Mouse (Mus musculus) A20 (cell line): Measurements from ENCODE around the gene Ebf3.

Experiments
- DNase-seq: peaks from one replicate; pipeline ENCODE4 v3.0.0-alpha.2; 2011; ENCODE audit warnings: low read depth, low spot score

Ebf3 gene

DNA sequence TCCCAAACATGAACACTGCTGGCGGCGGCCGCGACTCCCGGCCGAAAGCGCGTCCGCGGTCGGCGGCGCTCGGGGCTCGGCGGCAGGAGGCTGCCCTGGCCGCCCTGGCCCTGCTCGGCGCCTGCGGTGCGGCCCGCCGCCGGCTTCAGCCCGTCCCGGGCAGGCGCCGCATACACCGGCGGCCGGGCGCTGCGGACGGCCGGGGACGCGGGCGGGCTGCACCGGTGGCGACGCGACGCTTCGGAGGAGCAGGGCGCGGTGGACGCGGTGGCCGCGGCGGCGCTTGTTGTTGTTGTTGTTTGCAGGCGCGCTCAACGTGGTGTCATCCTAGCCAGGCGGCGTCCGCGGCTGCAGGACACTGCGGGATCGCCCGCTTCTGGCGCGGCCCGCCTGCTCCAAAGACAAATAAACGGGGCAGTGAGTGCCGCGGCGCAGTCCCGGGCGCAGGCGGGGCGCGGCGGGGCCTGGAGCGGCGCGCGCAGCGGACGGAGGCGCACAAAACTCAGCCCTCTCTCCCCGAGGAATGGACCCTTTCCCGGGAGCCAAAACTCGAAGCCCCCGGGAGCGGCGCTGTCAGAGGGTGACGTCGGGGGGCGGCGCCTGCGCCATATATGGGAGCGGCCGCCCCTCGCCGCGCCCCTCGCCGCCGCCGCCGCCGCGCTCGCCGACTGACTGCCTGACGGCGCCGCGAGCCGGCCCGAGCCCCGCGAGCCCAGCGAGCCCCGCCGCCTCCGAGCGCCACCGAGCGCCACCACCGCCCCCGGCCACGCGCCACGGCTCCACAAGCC lies at the start of gene Ebf3:
TSS of gene Ebf3 (minus strand) at position 542 of the 788 bp plus-strand sequence.
- DNase-seq = no peak

DNA sequence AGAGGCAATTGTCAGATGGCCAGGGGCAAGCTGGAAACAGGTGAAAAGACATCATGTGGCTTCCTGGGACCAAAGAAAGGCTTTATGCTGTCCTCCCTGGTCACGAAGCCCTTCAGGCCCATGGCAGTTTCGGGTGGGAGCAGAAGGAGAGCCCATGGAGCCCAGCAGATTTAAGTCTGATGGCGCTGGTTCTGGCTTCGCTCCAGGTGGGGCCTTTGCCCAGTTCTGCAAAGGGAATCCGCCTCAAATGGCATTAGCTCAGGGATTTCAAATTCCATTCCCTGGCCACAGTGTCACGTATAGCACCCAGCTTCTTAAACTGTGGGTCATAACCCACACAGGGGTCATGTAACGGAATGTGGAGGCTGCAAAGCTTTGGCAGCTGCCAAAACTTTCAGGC lies 32.6 kb upstream of the Ebf3 start:
- no peak for DNase-seq

DNA sequence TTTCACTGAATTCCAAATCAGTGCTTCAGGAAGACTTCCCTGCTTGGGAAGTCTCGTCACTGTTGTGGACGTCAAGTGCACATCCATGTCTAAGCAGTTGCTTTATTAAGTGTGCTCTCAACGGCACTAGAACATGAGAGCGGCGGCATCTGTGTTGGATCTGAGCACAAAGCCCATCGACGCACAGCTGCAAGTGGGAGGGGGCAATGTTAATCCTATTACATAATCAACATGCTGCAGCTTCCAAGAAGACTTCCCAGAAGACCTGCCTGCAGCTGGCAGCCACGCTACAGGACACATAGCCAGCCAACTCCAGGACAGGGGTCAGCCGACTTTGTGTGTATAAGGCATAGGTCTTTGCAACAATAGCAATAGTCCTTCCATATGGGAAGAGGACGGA lies 31.8 kb upstream of the Ebf3 start:
- DNase-seq = no peak

GRCm38 (mm10) chr7:137333951-137334350 lies 19.7 kb upstream of the Ebf3 start:
- no peak for DNase-seq

DNA sequence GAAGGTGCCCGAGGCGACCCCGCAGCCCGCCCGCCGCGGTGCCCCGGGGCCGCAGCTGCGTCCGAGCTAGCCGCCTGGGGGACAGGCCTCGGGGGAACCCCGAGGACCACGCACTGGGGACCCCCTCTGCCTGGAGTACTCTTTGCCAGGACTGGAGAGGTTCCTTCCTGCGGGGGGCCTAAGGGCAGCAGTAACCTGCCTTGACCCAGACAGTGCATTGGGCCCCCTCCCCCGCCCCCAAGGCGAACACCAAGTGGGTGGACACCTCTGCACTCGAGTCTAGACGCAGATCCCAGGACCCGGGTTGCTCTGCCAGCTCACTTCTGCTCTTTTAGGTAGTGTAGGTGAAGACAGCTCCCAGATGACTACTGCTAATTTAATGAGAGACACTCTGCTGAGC lies 8.7 kb upstream of the Ebf3 start:
- no peak for DNase-seq

- DNase-seq = no peak
These were observed 7.9 kb upstream of the Ebf3 start for GRCm38 (mm10) chr7:137321961-137322784.

- no peak for DNase-seq
These were observed 7.0 kb upstream of the Ebf3 start for GRCm38 (mm10) chr7:137321141-137321813.

GRCm38 (mm10) chr7:137320320-137320719 lies 6.1 kb upstream of the Ebf3 start:
- no peak for DNase-seq

DNA sequence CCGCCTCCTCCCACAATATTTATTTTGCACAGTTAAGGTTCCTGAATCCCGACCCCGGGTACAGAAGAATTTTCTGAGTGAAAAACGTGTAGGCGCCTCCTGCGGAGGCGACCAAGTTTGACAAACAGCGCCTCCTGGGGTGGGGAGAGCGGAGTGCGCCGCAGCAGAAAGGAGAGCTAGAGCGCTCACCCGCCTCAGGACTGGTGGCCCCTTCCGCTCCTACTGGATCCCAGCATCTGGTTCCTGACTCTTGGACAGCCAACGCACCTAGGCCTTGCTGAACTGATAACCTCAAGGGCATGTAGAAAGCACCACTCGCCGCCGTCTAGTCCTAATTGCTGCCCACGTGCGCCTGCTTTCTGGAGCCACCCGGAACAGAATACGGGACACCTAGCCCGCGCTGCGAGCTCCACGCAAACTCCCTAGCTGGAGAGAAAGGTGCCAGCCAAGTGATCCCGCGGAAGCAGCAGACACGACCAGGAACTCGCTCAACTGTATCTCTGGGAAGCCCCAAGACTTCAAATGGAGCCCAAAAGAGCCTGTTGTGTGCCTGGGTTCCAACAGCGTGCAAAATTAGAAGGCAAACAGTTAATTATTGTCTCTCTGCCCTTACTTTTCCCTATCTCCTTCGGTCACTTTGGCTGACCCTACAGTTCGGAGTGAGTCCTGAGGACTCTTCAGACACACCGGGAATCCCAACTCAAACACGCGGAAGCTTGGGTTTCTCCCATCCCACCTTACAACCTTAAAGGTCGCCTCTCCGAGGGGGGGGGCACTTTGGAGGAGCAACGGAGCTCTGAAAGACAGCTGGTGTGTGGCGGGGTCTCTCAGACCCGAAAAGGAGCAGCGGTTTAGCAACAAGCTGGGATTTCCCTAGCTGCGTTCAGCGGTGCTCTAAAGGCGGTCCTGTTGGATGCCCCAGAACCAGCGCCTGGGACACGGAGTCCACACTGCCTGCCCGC lies 5.0 kb upstream of the Ebf3 start:
- no peak for DNase-seq

GRCm38 (mm10) chr7:137318383-137318775 lies 4.1 kb upstream of the Ebf3 start:
- no peak for DNase-seq

DNA sequence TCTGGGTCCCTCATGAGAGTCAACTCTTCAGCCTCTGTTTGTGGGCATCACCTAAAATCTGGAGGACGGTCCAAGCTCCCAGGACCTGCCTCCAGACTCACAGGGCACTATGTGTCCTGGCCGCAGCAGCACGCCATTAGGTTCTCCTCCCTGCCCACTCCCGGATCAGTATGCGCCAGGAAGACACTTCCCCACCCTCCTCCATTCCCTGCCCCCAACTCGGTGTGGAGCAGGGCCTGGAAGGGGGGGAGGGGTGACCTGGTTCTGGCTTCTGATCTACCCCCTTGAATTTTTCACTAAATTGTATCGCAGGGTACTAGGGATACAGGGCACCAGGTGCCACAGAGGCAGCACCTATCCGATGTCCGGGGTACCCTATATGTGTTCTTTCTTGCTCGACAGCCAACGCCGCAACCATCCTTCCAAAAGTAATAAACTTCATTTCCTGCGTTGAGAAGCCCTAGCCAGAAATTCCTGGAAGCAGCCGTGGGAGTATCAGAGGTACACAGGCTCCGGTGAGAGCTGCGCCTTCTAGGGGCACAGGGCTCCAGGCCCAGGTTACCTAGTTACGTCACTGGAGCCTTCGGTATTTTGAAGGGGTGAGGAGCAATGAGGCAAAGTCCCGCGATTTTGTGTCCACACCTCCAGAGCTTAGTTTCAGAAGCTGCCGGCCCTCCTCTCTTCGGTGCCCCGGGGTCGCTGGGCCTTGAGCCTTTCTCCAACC lies 3.6 kb upstream of the Ebf3 start:
- no peak for DNase-seq

GRCm38 (mm10) chr7:137316926-137317658 lies 2.8 kb upstream of the Ebf3 start:
- no peak for DNase-seq

GRCm38 (mm10) chr7:137316181-137316925 lies 2.1 kb upstream of the Ebf3 start:
- no peak for DNase-seq

DNA sequence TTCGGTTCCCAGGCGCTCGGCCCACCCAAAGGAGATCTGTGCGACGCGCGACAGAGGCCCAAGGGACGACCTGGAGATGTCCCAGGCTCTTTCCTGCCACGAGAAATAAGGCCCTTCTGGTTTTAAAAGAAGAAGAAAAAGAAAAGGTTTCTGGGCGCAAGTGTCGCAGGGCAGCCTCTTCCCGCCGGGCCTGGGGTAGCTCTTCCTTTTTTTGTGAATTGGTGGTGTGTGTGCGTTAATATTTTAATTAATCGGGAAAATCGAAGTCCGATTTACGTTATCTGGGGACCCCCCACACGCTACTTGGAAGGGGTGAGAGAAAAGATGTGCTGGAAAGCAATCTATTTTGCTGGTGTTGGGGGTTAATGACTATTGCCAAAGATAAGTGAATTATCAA lies 1.3 kb upstream of the Ebf3 start:
- no peak for DNase-seq

DNA sequence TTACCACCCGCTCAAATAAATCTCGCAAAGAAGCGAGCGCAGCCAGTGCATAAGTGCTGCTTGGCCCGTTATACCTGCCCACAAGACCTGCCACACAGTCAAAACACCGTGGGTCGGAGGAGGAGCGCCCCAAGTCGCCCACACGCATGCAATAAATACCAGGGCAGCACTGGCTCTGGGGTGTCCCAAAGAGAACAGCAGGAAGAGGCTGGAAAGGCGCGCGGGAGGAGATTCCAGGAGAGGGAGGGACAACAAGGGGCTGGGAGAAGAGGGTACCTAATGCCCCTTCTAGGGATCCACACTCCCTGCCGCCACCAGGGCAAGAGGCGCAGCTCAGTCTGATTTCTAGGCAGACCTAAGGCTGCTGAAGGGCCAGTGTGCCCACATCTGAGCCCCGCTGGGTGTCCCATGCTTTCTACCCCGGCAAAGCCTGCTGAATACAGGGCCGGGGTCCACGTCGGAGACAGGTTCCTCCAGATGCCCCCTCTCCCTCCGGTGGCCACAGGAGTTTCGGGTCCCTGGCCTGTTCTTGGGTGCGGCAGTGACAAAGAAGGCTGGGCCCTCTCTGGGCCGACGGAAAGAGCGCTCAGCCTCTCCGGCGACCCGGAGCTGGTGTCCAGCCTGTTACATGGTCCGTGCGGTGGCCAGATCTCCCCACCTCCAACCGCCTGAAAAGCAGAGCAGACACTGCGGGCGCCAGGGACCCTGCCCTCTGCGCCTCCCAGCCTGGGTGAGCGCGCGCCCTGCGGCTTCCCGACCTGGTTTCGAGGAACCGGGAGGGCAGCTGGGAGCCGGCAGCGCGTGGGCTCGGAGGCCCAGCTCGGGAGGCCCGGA lies 682 bp upstream of the Ebf3 start:
- DNase-seq = no peak

DNA sequence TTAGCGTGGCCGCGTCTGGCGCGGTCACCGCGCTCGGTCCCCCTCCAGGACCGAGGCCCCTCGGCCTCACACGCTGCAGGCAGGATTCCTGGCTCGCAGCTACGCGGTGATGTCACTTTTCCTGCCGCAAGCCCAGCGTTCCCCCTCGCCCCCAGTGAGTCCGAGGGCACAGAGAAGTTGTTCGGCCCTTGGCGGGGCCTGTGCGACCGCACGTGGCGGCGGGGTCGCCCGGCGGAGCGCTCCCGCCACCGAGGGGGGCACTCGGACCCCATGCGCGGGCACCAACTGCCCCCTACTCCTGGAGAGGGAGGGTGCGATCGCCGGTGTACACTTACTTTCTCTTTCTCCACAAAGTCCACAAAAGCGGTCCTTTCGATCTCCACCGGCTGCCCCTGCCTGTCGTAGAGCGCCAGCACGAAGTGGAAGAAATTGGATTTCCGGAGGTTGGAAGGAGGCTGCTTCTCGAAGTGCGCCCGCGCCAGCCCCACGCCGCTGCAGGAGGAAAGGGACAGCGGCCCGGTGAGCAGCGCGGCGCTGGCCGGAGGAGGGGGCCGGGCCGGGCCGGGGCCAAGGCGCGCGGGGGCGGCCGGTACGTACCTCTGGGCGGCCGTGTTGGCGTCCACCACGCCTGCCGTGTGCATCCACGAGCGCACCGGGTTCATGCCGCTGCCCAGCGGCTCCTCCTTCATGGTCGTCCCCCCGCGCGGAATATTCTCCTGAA lies 902 bp downstream of the Ebf3 start:
- no peak for DNase-seq

- DNase-seq = no peak
These were observed 1.4 kb downstream of the Ebf3 start for GRCm38 (mm10) chr7:137312933-137313182.
